Mouse (Mus musculus): ENCODE results near the gene Dctn2.

DNA sequence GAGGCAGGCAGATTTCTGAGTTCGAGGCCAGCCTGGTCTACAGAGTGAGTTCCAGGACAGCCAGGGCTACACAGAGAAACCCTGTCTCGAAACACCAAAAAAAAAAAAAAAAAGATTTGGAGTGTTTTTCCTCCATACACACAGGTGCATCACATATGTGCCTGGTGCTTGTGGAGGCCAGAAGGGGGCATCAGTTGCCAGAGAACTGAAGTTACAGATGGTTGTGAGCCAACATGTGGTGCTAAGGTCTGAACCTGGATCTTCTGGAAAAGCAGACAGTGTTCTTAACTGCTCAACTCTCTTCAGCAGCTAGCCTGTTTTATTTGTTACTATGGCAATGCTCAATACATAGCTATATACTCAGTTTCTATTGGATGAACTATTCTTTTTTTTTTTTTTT is 13.6 kb downstream of the Dctn2 start:
- TF ChIP-seq USF2 (IDR thresholded peaks at IDR 0.05; ENCODE audit: borderline replicate concordance in 1 of 2, insufficient read depth in 1 of 2, low read depth in 1 of 2, low read length in 2 of 2) (no peak), MXI1 (IDR thresholded peaks at IDR 0.05; ENCODE audit: low read depth, low read length) (no peak), CTCF (IDR thresholded peaks at IDR 0.05 in 2 of 3, conservative IDR thresholded peaks at IDR 0.05 in 1 of 3; ENCODE audit: control insufficient read depth in 1 of 3, insufficient read depth in 1 of 3, low read depth in 2 of 3, low read length in 3 of 3, poor library complexity in 1 of 3, severe bottlenecking in 1 of 3) (peak in 2 of 3 experiments; percentile 46 to 48; a peak in 4 of 6 replicates), EP300 (IDR thresholded peaks at IDR 0.05; ENCODE audit: low read depth in 1 of 2, low read length in 2 of 2) (no peak), TBP (IDR thresholded peaks at IDR 0.05; ENCODE audit: low read depth, low read length) (no peak), BHLHE40 (IDR thresholded peaks at IDR 0.05; ENCODE audit: borderline replicate concordance, low read depth, low read length) (no peak), POLR2A (IDR thresholded peaks at IDR 0.05; ENCODE audit: control insufficient read depth in 1 of 2, insufficient read depth in 1 of 2, low read depth in 1 of 2, low read length in 2 of 2, poor library complexity in 1 of 2) (no peak), E2F4 (IDR thresholded peaks at IDR 0.05; ENCODE audit: borderline replicate concordance, low read depth, low read length) (no peak), GATA1 (IDR thresholded peaks at IDR 0.05; ENCODE audit: low read depth, low read length) (no peak), KAT2A (conservative IDR thresholded peaks at IDR 0.05; ENCODE audit: low read depth, low read length) (no peak), CHD1 (IDR thresholded peaks at IDR 0.05; ENCODE audit: low read depth, low read length) (no peak), TAL1 (IDR thresholded peaks at IDR 0.05; ENCODE audit: low read length) (no peak), ETS1 (IDR thresholded peaks at IDR 0.05; ENCODE audit: low read depth, low read length) (no peak)

Measured in MEL (cell line).